Mouse (Mus musculus) heart, embryonic 12.5 days (tissue): ENCODE measurements around the gene Abhd14a. TPM values are rescaled to one million over a fixed set of nuclear protein-coding genes. Genes with fewer than 3 reads are reported as not detected.

Experiments
- ATAC-seq: fragments of 200-750 bp; cut with Nextera tagmentation; 2 replicates; pipeline ENCODE4 v1.8.0; 2017; ENCODE audit warnings: moderate TSS enrichment, moderate library complexity; ENCODE audit not compliant: insufficient number of reproducible peaks, low FRiP score
- H3K27ac ChIP-seq: fragments of 300-500 bp; sonication (generic); 2 replicates; pipeline ENCODE4 v1.5.1; 2016; ENCODE audit warnings: mild to moderate bottlenecking, moderate library complexity; ENCODE audit not compliant: poor library complexity, severe bottlenecking
- H3K27me3 ChIP-seq: fragments of 300-500 bp; sonication (generic); replicated peaks from 2 replicates; pipeline ENCODE4 v1.6.1; 2016; ENCODE audit warnings: mild to moderate bottlenecking, moderate library complexity
- H3K36me3 ChIP-seq: fragments of 300-500 bp; sonication (generic); 2 replicates; pipeline ENCODE4 v1.6.1; 2016; ENCODE audit warnings: mild to moderate bottlenecking, moderate library complexity
- H3K4me1 ChIP-seq: fragments of 300-500 bp; sonication (generic); replicated peaks from 2 replicates; pipeline ENCODE4 v1.6.1; 2016; ENCODE audit warnings: mild to moderate bottlenecking
- H3K4me2 ChIP-seq: fragments of 300-500 bp; sonication (generic); 2 replicates; pipeline ENCODE4 v1.6.1; 2016; ENCODE audit warnings: mild to moderate bottlenecking, moderate library complexity
- H3K4me3 ChIP-seq: fragments of 300-500 bp; sonication (generic); 2 replicates; pipeline ENCODE4 v1.5.1; 2016; ENCODE audit warnings: mild to moderate bottlenecking
- H3K9ac ChIP-seq: fragments of 300-500 bp; sonication (generic); 2 replicates; pipeline ENCODE4 v1.6.1; 2016; ENCODE audit warnings: mild to moderate bottlenecking, moderate library complexity
- H3K9me3 ChIP-seq: fragments of 300-500 bp; sonication (generic); replicated peaks from 2 replicates; pipeline ENCODE4 v1.6.1; 2016; ENCODE audit warnings: mild to moderate bottlenecking, moderate library complexity
- WGBS: fragments of 180-500 bp; shearing (Covaris S2); methylation state at CpG from one replicate; pipeline ENCODE4 v1.1.7; 2016; 5-methylcytosine and 5-hydroxymethylcytosine counted together
- polyA plus RNA-seq: library from polyadenylated mRNA; unstranded; fragments of >200 nt; fragmentation: Nextera tagmentation; extraction: Ambion mirVana; gene quantifications from 2 replicates; pipeline ENCODE4 v1.2.1, GENCODE M21; 2016

The Abhd14a gene
- polyA plus RNA-seq, 1 experiment from 2014 or later: 44.4 TPM

GRCm38 (mm10) chr9:106411091-106411594 is 36.3 kb downstream of the Abhd14a start:
- Histone ChIP-seq H3K4me2 (no peak overlapping the region), H3K4me1 (peaks cover 45% of the 10 kb centered on the region), H3K27me3 (no peaks in the 10 kb centered on the region), H3K36me3 (no peaks in the 10 kb centered on the region), H3K9me3 (0 out of 2 replicates have a peak, but pooled peaks cover 5% of the 10 kb centered on the region), H3K9ac (no peak overlapping the region), H3K27ac (no peak overlapping the region), H3K4me3 (no peak overlapping the region)
- 0 out of 2 replicates have a peak, but pooled peaks have one; percentile 34 for ATAC-seq
- WGBS: 45% methylated on average over 9 of the region's 9 CpGs

DNA sequence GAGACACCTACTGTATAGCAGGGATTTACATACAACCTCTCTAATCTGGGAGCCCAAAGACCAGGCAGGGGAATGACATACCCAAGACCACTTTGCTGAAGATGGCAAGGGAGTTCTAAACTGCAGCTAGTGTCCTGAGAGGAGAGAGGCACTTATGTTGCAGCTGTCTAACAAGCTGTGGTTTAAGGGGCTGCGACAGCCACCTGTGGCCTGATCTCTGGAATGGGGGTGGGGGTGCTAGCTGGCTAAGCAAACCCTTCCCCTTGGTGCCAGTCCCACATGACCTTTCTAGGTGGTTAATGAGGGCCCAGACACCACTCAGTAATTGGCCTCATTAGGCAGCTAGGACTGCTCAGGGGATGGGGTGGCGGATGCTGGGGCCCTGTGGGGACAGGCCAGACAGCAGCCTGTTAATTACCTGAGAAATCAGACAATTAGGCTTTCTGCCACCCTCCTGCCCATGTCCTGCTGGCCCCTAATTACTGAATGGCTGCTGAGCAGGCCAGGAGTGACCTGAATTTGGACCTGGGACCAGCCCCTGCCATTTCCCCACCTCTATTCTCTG is 37.3 kb downstream of the Abhd14a start:
- WGBS: 76% methylated on average over 2 of the region's 2 CpGs
- Histone ChIP-seq H3K4me3 (no peak overlapping the region), H3K36me3 (no peaks in the 10 kb centered on the region), H3K4me2 (no peak overlapping the region), H3K27ac (no peak overlapping the region), H3K9ac (no peak overlapping the region), H3K27me3 (no peaks in the 10 kb centered on the region), H3K9me3 (0 out of 2 replicates have a peak, but pooled peaks cover 5% of the 10 kb centered on the region), H3K4me1 (peaks cover 54% of the 10 kb centered on the region)
- ATAC-seq: no peak

GRCm38 (mm10) chr9:106409096-106409495 is 38.4 kb downstream of the Abhd14a start:
- H3K4me1 ChIP-seq: peaks cover 61% of the 10 kb centered on the region
- no peak overlapping the region for H3K27ac ChIP-seq

DNA sequence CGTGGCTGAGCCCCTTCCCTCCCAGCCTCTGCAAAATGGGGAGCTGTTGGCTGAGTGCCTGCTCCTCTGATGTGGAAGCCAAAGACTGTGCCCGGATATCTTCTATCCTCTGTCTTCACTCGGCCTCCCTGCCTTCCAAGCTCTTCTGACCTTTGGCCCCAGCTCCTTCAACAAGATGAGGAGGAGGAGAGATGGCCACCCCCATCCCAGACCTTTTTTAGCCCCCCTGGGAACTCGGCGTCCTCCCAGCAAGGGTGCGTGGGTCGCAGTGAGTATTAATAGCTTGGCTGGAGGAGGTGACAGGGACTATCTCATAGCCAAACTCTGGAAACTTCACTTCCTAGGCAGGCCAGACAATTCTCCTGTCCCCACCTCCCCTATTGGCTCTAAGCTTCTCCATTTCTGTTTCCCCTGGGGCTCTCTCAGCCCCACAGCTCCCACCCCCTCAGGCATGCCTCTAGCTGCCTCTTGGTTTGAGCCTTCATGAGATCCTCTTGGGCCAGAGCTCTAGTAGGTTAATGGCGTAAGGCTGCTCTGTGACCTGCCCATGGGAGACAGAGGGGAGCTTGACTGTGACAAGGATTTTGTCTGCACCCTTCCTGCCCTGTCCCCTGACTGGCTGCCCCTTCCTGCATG is 40.9 kb downstream of the Abhd14a start:
- Histone ChIP-seq H3K4me1 (peaks cover 72% of the 10 kb centered on the region), H3K4me2 (no peak overlapping the region), H3K9ac (no peak overlapping the region), H3K9me3 (0 out of 2 replicates have a peak, but pooled peaks cover 5% of the 10 kb centered on the region), H3K27me3 (no peaks in the 10 kb centered on the region), H3K36me3 (no peaks in the 10 kb centered on the region), H3K4me3 (no peak overlapping the region), H3K27ac (peak overlapping the region; percentile 74)
- no peak for ATAC-seq
- 23% methylated on average over 8 of the region's 8 CpGs for WGBS

More at GRCm38 (mm10) chr9:106409096-106409495, 38.4 kb downstream of the Abhd14a start:
- Histone ChIP-seq H3K9ac (no peak overlapping the region), H3K27me3 (no peaks in the 10 kb centered on the region), H3K4me2 (no peak overlapping the region), H3K9me3 (0 out of 2 replicates have a peak, but pooled peaks cover 5% of the 10 kb centered on the region), H3K36me3 (no peaks in the 10 kb centered on the region), H3K4me3 (no peak overlapping the region)
- WGBS: 97% methylated on average over 4 of the region's 4 CpGs
- no peak for ATAC-seq

GRCm38 (mm10) chr9:106405275-106405674 is 42.2 kb downstream of the Abhd14a start:
- 0 out of 2 replicates have a peak, but pooled peaks cover 5% of the 10 kb centered on the region for H3K9me3 ChIP-seq
- peak overlapping the region; percentile 24; the same call in 1 of the 2 replicates for H3K4me2 ChIP-seq
- peaks cover 59% of the 10 kb centered on the region for H3K4me1 ChIP-seq
- 7% methylated on average over 6 of the region's 6 CpGs for WGBS
- 0 out of 2 replicates have a peak, but pooled peaks have one; percentile 30 for ATAC-seq
- H3K27ac ChIP-seq: peak overlapping the region; percentile 74
- no peaks in the 10 kb centered on the region for H3K36me3 ChIP-seq
- no peaks in the 10 kb centered on the region for H3K27me3 ChIP-seq
- H3K9ac ChIP-seq: 0 out of 2 replicates have a peak overlapping the region, but pooled peaks have one; percentile 11
- no peak overlapping the region for H3K4me3 ChIP-seq

GRCm38 (mm10) chr9:106402607-106403375 is 44.7 kb downstream of the Abhd14a start:
- no peak overlapping the region for H3K9ac ChIP-seq
- H3K4me3 ChIP-seq: no peak overlapping the region
- no peak overlapping the region for H3K4me2 ChIP-seq
- no peaks in the 10 kb centered on the region for H3K9me3 ChIP-seq
- no peak overlapping the region for H3K27ac ChIP-seq
- WGBS: 69% methylated on average over 16 of the region's 16 CpGs
- no peaks in the 10 kb centered on the region for H3K36me3 ChIP-seq
- H3K27me3 ChIP-seq: no peaks in the 10 kb centered on the region
- no peak for ATAC-seq
- H3K4me1 ChIP-seq: peaks cover 62% of the 10 kb centered on the region

- Histone ChIP-seq H3K4me3 (no peak overlapping the region), H3K36me3 (no peaks in the 10 kb centered on the region), H3K4me2 (no peak overlapping the region), H3K9me3 (no peaks in the 10 kb centered on the region), H3K4me1 (peaks cover 64% of the 10 kb centered on the region), H3K27me3 (no peaks in the 10 kb centered on the region), H3K27ac (no peak overlapping the region), H3K9ac (no peak overlapping the region)
- ATAC-seq: no peak
- whole genome bisulfite sequencing: 64% methylated on average over 5 of the region's 5 CpGs
Measured at GRCm38 (mm10) chr9:106402149-106402548, 45.3 kb downstream of the Abhd14a start.

DNA sequence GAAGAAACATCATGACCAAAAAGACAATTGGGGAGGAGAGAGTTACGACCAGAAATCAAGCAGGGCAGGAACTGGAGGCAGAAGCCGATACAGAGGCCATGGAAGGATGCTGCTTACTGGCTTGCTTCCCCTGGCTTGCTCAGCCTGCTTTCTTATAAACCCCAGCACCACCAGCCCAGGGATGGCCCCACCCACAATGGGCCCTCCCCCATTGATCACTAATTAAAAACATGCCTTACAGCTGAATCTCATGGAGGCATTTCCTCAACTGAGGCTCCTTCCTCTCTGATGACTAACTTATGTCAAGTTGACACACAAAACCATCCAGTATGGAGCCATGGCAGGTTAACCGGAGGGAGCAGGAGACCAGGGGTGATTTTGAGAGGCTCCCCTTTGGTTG is 47.7 kb downstream of the Abhd14a start:
- no peak overlapping the region for H3K27ac ChIP-seq
- no peak for ATAC-seq
- no peak overlapping the region for H3K4me3 ChIP-seq
- no peaks in the 10 kb centered on the region for H3K9me3 ChIP-seq
- H3K4me1 ChIP-seq: peaks cover 54% of the 10 kb centered on the region
- H3K9ac ChIP-seq: no peak overlapping the region
- H3K27me3 ChIP-seq: no peaks in the 10 kb centered on the region
- H3K36me3 ChIP-seq: no peaks in the 10 kb centered on the region
- WGBS: 91% methylated on average over 3 of the region's 3 CpGs
- no peak overlapping the region for H3K4me2 ChIP-seq

- Histone ChIP-seq H3K27me3 (no peaks in the 10 kb centered on the region), H3K9me3 (no peaks in the 10 kb centered on the region), H3K36me3 (no peaks in the 10 kb centered on the region), H3K4me1 (peaks cover 61% of the 10 kb centered on the region), H3K27ac (no peak overlapping the region), H3K9ac (no peak overlapping the region), H3K4me3 (no peak overlapping the region), H3K4me2 (no peak overlapping the region)
- no peak for ATAC-seq
- WGBS: 56% methylated on average over 9 of the region's 9 CpGs
Measured at GRCm38 (mm10) chr9:106398667-106399311, 48.7 kb downstream of the Abhd14a start.

- WGBS: 16% methylated on average over 4 of the region's 4 CpGs
- Histone ChIP-seq H3K9ac (0 out of 2 replicates have a peak overlapping the region, but pooled peaks have one; percentile 38), H3K27ac (peak overlapping the region; percentile 72), H3K36me3 (no peaks in the 10 kb centered on the region), H3K4me3 (no peak overlapping the region), H3K9me3 (no peaks in the 10 kb centered on the region), H3K4me2 (peak overlapping the region; percentile 13; the same call in 1 of the 2 replicates), H3K4me1 (peaks cover 62% of the 10 kb centered on the region), H3K27me3 (no peaks in the 10 kb centered on the region)
- peak; percentile 44; the same call in 1 of the 2 replicates for ATAC-seq
Measured at GRCm38 (mm10) chr9:106397733-106398132, 49.7 kb downstream of the Abhd14a start.
